Mouse (Mus musculus) cortical plate, adult 2 months (tissue): Measurements from ENCODE around the gene Endog.

Experiments
- CTCF ChIP-seq: fragments of 200-500 bp; IDR thresholded peaks from 2 replicates; pipeline ENCODE4 v1.5.1; 2011; ENCODE audit warnings: mild to moderate bottlenecking, control low read depth, low read length; ENCODE audit not compliant: insufficient read depth; ENCODE audit errors: extremely low read depth
- POLR2A ChIP-seq: fragments of 200-500 bp; IDR thresholded peaks from 2 replicates; pipeline ENCODE4 v1.6.1; 2011; ENCODE audit warnings: mild to moderate bottlenecking, low read length, control low read depth; ENCODE audit not compliant: insufficient read depth; ENCODE audit errors: extremely low read depth

DNA sequence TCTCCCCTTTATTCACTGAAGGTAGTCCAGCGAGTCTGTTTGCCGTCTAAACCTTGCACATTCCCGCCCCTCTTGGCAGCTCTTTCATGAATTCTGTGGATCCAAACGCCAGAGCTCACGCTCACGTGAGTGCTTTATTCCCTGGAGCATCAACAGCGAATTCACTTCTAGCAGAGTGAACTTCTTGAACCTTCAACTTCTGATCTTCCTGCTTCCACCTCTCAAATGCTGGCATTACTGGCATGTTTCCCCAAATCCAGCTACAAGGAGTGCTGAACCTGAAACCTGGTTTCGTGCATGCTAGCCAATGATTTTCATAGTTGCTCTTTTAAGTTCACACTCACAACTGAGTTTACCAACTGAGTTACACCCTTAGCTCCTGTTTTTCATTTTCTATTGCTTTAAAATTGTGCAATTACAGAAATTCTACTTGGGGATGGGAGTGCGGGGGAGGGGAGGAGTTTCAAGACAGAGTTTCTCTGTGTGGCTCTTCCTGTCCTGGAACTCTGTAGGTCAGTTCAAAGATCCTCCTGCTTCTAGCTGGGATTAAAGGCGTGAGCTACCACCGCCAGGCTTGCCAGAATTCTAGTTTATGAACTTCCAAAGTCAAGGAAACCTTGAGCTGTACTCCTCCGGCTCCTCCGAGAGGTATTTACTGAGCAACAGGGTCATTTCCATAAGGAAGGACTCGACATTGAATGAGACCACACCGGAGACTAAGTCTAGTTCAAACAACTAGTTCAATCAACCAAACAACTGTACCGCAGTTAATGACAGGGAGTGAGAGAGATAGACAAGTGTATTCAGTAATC lies 38.3 kb upstream of the Endog start:
- no peak for TF ChIP-seq CTCF
- no peak for TF ChIP-seq POLR2A
